Mouse (Mus musculus): ENCODE results near the gene Ovol1.

DNA sequence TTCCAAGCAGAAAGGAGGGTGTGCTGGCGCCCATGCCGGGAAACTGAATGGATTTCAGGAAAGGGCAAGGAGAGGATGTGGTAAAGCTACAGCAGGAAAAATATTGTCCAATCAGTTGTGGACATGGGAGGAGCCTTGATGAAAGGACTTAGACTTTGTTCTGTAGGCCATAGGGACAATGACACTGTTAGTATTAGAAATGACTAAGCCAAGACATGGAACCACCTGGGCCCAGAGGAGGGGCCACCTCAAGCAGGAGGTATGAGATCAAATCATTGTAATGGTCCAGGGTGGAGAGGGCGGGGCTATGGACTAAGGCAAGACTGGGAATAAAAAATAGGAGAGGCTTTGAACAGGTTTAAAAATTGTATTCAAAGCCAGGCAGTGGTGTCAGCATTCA lies 41.7 kb downstream of the Ovol1 start:
- TF ChIP-seq CTCF (IDR thresholded peaks at IDR 0.05; ENCODE audit: extremely low read depth, insufficient read length, insufficient replicate concordance, low read depth, low read length), result no peak
- no peak for TF ChIP-seq POLR2A (IDR thresholded peaks at IDR 0.05; ENCODE audit: low read depth, low read length)

Data from small intestine, adult 2 months (tissue).